Mouse (Mus musculus): ENCODE data around the gene Ep400.

Ep400 gene

GRCm38 (mm10) chr5:110770448-110771158, at the start of gene Ep400:
Gene Ep400, minus strand, starts transcription at chr5:110770717.
- peak; percentile 100 for DNase-seq

DNA sequence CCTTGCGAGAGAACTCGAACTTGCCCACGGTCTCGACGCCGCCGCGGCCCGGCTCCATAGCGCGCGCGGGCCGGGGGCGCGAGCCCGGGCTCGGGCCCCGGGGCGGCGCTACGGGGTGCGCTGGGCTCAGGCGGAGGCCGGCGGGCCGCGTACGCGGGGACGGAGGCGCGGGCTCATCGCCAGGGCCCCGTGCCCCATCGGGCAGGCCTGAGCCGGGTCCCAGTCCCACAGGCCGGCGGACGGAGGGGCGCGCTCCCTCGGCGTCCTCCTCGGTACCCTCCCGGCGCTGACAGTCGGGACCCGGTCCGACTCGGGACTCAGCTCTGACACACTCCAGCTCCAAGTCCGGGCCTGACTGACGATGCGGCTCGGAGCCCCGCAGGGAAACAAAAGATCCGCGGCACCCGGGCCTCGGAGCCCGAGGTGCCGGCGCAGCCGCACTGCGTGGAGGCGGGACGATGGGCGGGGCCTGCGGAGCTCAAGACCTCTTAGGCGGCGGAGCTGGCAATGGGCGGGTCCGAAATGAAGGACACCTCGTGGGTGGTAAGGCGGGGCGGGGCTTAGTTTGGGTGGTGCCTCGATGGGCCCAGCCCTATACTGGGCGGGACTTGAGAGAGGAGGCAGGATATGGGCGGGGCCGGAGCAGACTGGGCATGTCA, 39.3 kb upstream of the Ep400 start, which contains the start of gene Ulk1:
Gene Ulk1, minus strand, starts transcription at position 431 of the 659 bp plus-strand sequence.
- peak; percentile 100 for DNase-seq

DNA sequence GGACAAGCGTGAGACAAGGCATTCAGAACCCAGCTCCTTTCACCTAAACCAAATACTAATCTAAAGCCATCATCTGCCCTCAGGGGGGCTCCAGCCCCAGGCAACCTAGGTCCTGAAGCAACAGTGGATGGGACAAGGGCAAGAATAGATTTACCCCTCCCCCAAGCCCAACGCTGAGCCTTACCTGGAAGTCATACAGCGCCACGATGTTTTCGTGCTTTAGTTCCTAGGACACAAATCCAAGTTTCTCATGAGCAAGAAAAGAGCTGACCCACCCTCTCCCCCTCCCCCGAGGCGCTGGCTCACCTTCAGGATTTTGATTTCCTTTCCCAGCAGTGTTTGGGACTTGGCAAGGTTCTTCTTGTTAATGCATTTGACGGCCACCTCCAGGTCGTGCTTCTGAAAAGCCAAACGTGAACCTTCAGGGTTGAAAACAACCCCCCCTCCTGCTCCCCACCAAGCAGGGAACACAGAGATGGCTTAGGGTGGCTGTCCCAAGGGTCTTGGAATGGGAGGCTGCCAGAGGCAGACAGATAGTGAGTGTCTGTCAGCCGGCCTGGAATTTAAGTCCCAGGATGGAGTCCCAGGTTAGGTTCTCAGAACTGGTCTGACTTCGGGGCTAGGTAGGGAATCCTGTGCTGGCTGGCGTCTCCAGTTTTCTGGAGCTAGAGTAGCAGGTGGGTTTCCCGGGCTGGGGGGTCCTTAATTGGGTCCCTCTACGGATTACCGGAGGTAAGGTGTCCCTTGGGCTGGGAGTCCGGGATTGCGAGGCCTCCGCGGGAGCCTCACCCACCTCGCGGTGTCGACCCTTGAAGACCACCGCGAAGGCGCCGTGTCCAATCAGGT, 38.5 kb upstream of the Ep400 start:
- DNase-seq, result peak; percentile 21 to 30

DNA sequence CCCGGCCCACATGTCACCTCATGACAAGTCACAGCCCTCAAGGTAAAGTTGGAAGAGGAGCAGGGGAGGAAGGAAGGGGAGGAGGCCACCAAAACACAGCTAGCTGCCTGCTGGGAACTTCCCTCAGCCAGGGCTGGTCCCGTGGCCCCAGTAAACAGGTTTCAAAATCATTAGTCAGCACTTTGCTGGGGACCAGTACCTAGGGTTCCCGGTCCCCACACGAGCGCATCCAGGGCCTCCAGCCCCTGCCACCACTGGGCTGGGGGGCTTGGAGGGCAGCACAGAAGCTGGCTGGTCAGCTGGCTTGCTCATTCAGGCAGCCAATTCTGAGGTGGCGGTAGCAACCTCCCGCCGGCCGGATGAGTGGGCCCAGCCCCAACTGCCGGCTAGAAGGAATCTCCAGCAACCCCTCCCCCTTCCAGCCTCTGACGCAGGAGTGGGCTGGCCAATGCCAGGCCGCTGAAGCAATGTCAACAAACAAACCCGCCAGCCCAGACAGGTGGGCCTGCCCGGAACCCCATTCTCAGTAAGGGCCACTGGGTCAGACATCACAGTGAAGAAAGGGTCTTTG, 37.6 kb upstream of the Ep400 start:
- DNase-seq, result peak; percentile 82 to 84

- DNase-seq, result no peak
These were observed 36.9 kb upstream of the Ep400 start for GRCm38 (mm10) chr5:110807453-110807852.

- no peak for DNase-seq
These were observed 36.2 kb upstream of the Ep400 start for GRCm38 (mm10) chr5:110806676-110807075.

- no peak for DNase-seq
These were observed 35.6 kb upstream of the Ep400 start for GRCm38 (mm10) chr5:110806154-110806553.

DNA sequence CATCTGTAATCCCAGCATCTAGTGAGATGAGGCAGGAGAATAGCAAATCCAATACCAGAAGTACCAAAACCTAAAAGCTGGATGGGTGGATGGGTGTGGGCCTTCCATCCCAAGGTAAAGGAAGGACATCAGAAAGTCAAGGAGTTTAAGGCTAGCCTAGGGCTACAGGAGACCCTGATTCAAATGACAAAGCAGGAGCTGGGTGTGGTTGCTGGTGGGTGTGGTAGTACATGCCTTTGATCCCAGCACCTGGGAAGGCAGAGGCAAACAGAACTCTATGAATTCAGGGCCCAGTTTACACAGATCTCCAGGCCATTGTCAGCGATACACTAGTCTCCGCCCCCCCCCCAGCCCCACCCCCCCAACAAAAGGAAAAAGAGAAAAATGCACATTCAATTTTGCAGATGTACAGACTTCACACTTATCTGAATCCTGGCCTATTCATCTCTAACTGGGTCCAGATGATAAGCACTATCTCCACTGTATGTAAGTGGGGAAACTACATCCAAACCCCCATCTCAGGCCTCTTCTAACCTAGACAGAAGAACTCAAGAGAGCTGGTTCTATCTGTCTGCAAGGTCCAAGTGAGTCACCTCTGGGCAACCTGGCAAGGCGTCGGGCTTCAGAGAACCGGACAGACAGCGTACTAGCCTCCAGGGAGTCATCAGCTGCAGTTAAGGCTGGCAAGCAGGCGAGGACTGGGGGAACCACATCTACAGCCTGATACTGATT, 33.7 kb upstream of the Ep400 start:
- no peak for DNase-seq

- no peak for DNase-seq
These were observed 32.3 kb upstream of the Ep400 start for GRCm38 (mm10) chr5:110802809-110803208.

GRCm38 (mm10) chr5:110802186-110802585, 31.7 kb upstream of the Ep400 start:
- DNase-seq, result no peak

GRCm38 (mm10) chr5:110801036-110801624, 30.6 kb upstream of the Ep400 start:
- no peak for DNase-seq

- DNase-seq, result no peak
These were observed 27.2 kb upstream of the Ep400 start for GRCm38 (mm10) chr5:110797696-110798095.

DNA sequence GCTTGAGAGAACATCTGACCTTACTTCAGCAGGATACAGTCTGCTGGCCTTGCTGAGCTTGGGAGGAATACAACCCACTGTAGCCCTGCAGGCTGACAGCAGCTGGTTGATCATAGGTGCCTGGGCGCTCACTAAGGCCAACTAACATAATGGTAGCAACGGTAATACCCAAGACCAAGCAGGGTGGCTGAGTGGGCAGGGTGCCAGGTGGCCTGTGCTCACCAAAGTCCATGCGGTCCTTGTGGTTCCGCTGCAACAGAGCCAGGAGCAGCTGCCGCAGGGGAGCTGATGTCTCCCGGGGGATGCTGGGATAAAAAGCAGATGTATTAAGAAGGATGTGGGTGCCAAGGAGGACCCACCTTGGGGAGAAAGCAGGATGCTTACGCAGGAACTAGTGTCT, 23.8 kb upstream of the Ep400 start:
- no peak for DNase-seq

- DNase-seq, result peak; percentile 68 to 69
These were observed 18.2 kb upstream of the Ep400 start for GRCm38 (mm10) chr5:110788684-110789083.

GRCm38 (mm10) chr5:110786081-110786835, 15.7 kb upstream of the Ep400 start:
- DNase-seq, result peak; percentile 19 to 26

- no peak for DNase-seq
These were observed 12.6 kb upstream of the Ep400 start for GRCm38 (mm10) chr5:110783150-110783549.

- DNase-seq, result no peak
These were observed 11.2 kb upstream of the Ep400 start for GRCm38 (mm10) chr5:110781529-110782238.

DNA sequence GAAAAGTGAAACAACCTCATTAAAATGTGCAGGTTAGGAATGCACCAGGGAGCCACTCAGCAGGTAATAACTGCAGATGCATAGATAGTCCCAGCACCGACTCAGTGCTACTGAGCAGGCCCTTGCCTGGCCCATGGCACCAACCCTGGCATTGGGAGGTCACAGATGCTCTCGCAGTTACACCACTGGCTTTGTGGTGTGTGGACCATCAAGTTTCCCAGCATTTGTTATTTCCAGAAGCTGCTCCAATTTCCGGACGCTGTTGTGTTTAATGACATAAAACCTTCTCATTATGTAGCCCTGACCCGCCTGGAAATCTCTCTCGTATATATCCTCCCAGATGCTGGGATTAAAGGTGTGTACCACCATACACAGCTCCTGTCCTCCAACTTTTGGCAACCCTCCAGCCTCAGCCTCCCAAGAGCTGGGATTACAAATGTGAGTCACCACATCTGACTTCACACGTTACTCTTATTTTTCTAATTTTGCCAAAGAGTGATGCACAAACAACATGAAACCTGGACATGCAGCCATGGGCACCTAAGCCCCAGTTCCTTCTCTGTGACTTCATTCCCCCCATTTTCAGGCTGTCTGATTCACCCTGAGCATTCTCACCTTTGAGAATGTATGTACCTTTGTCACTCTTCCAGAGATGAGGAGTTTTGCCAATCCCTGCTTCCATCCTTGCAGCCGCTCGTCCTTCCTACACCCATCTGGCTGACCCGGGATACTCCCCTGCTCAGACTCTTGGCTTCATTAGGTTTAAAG, 10.4 kb upstream of the Ep400 start:
- DNase-seq, result no peak

GRCm38 (mm10) chr5:110779998-110780760, 9.7 kb upstream of the Ep400 start, which contains the start of gene Pus1:
Gene Pus1, minus strand, starts transcription at chr5:110780659.
- DNase-seq, result peak; percentile 86 to 87

All from B cell, adult 2 months (primary cell).